In genomic region chr4:59363041-59363440, GRCm38 (mm10) we compare ENCODE assay signal across 8 mouse cellular contexts.
DNase-seq lines count a peak whose midpoint lies in the region; ATAC-seq lines count a peak whose summit lies in the region.

No protein-coding gene starts in this region.

- H3K36me3 ChIP-seq in embryonic facial prominence, embryonic 11.5 days (replicated peaks; ENCODE audit: control insufficient read depth, insufficient read depth, low read depth, low read length): no peaks in the 10 kb centered on the region
- H3K36me3 ChIP-seq in embryonic facial prominence, embryonic 10.5 days (replicated peaks): no peaks in the 10 kb centered on the region
- no peaks in the 10 kb centered on the region for H3K36me3 ChIP-seq in intestine, embryonic 14.5 days (ENCODE audit: control insufficient read depth, insufficient read depth, low read length)
- H3K36me3 ChIP-seq in liver, embryonic 12.5 days: peaks cover 52% of the 10 kb centered on the region
- H3K36me3 ChIP-seq in splenic B cell, adult 2 months (ENCODE audit: control insufficient read depth, insufficient read depth, low read length, poor library complexity, severe bottlenecking): peaks cover 2% of the 10 kb centered on the region

- 49% methylated on average over 9 of the region's 9 CpGs for WGBS in embryonic facial prominence, embryonic 11.5 days
- WGBS in embryonic facial prominence, embryonic 10.5 days: 56% methylated on average over 9 of the region's 9 CpGs
- 46% methylated on average over 9 of the region's 9 CpGs for WGBS in intestine, embryonic 14.5 days
- WGBS in liver, embryonic 12.5 days (ENCODE audit: insufficient replicate concordance): 51% methylated on average over 9 of the region's 9 CpGs

- no peaks in the 10 kb centered on the region for H3K27me3 ChIP-seq in embryonic facial prominence, embryonic 11.5 days (ENCODE audit: control insufficient read depth, insufficient read depth, low read length)
- no peaks in the 10 kb centered on the region for H3K27me3 ChIP-seq in embryonic facial prominence, embryonic 10.5 days (replicated peaks; ENCODE audit: low read depth, poor library complexity, severe bottlenecking)
- no peaks in the 10 kb centered on the region for H3K27me3 ChIP-seq in intestine, embryonic 14.5 days (replicated peaks; ENCODE audit: control insufficient read depth, insufficient read depth, low read length)
- H3K27me3 ChIP-seq in liver, embryonic 12.5 days (replicated peaks): no peaks in the 10 kb centered on the region
- no peaks in the 10 kb centered on the region for H3K27me3 ChIP-seq in splenic B cell, adult 2 months (ENCODE audit: control insufficient read depth, insufficient read depth, low read length, poor library complexity, severe bottlenecking)

- no peaks in the 10 kb centered on the region for H3K9me3 ChIP-seq in embryonic facial prominence, embryonic 11.5 days (replicated peaks; ENCODE audit: control insufficient read depth, low read length)
- H3K9me3 ChIP-seq in embryonic facial prominence, embryonic 10.5 days: no peaks in the 10 kb centered on the region
- no peaks in the 10 kb centered on the region for H3K9me3 ChIP-seq in intestine, embryonic 14.5 days (ENCODE audit: control insufficient read depth, low read length)
- no peaks in the 10 kb centered on the region for H3K9me3 ChIP-seq in liver, embryonic 12.5 days (replicated peaks)

- ATAC-seq in embryonic facial prominence, embryonic 11.5 days (replicated peaks; ENCODE audit: insufficient number of reproducible peaks, low FRiP score, low TSS enrichment, low read depth): no peak
- peak; percentile 31; the same call in 1 of the 2 replicates for ATAC-seq in intestine, embryonic 14.5 days (replicated peaks; ENCODE audit: low FRiP score, low TSS enrichment, low read depth)
- ATAC-seq in liver, embryonic 12.5 days: peak; percentile 37
- ATAC-seq in erythroid progenitor cell, adult 5-6 weeks (replicated peaks; ENCODE audit: low FRiP score, poor library complexity, severe bottlenecking): no peak
- ATAC-seq in cerebellum, adult (ENCODE audit: insufficient number of reproducible peaks, low FRiP score, low TSS enrichment): no peak

- peak; percentile 20 for DNase-seq in embryonic facial prominence, embryonic 11.5 days (ENCODE audit: low spot score)
- DNase-seq in embryonic facial prominence, embryonic 10.5 days (ENCODE audit: low spot score): no peak
- no peak for DNase-seq in intestine, embryonic 14.5 days (ENCODE audit: low spot score)
- peak; percentile 13 for DNase-seq in splenic B cell, adult 2 months (ENCODE audit: low read depth, low spot score)
- DNase-seq in cerebellum, adult 11-12 months: no peak

- no peak overlapping the region for H3K4me3 ChIP-seq in embryonic facial prominence, embryonic 11.5 days (ENCODE audit: low read depth, low read length)
- H3K4me3 ChIP-seq in embryonic facial prominence, embryonic 10.5 days: no peak overlapping the region
- H3K4me3 ChIP-seq in intestine, embryonic 14.5 days (ENCODE audit: low read depth, low read length): no peak overlapping the region
- H3K4me3 ChIP-seq in liver, embryonic 12.5 days: no peak overlapping the region

- H3K4me2 ChIP-seq in embryonic facial prominence, embryonic 11.5 days (ENCODE audit: low read depth, low read length): no peak overlapping the region
- no peak overlapping the region for H3K4me2 ChIP-seq in intestine, embryonic 14.5 days (ENCODE audit: low read length)
- H3K4me2 ChIP-seq in liver, embryonic 12.5 days: no peak overlapping the region

- no peak overlapping the region for H3K9ac ChIP-seq in embryonic facial prominence, embryonic 11.5 days (replicated peaks; ENCODE audit: low read length)
- H3K9ac ChIP-seq in intestine, embryonic 14.5 days (ENCODE audit: low read length): no peak overlapping the region
- H3K9ac ChIP-seq in liver, embryonic 12.5 days: no peak overlapping the region

- no peak overlapping the region for H3K27ac ChIP-seq in embryonic facial prominence, embryonic 11.5 days (replicated peaks; ENCODE audit: low read depth, low read length)
- H3K27ac ChIP-seq in embryonic facial prominence, embryonic 10.5 days (replicated peaks): no peak overlapping the region
- H3K27ac ChIP-seq in intestine, embryonic 14.5 days (ENCODE audit: low read depth): peak overlapping the region; percentile 43; the same call in 1 of the 2 replicates
- peak overlapping the region; percentile 43; the same call in 1 of the 2 replicates for H3K27ac ChIP-seq in liver, embryonic 12.5 days

- H3K4me1 ChIP-seq in embryonic facial prominence, embryonic 11.5 days (ENCODE audit: control insufficient read depth, insufficient read depth, low read length): no peaks in the 10 kb centered on the region
- peaks cover 13% of the 10 kb centered on the region for H3K4me1 ChIP-seq in embryonic facial prominence, embryonic 10.5 days
- H3K4me1 ChIP-seq in intestine, embryonic 14.5 days (replicated peaks; ENCODE audit: control insufficient read depth, insufficient read depth, low read length): peaks cover 20% of the 10 kb centered on the region
- peaks cover 37% of the 10 kb centered on the region for H3K4me1 ChIP-seq in liver, embryonic 12.5 days

Comparison
In these comparisons a context has a peak if more than half of its experiments do, and no peak if none do; other contexts are left out.
1. DNase-seq: peak in embryonic facial prominence, embryonic 11.5 days (single experiment) and splenic B cell, adult 2 months (single experiment); none in embryonic facial prominence, embryonic 10.5 days (single experiment), intestine, embryonic 14.5 days (single experiment) and cerebellum, adult 11-12 months (single experiment).
2. ATAC-seq: peak in intestine, embryonic 14.5 days (single experiment) and liver, embryonic 12.5 days (single experiment); none in embryonic facial prominence, embryonic 11.5 days (single experiment), erythroid progenitor cell, adult 5-6 weeks (single experiment) and cerebellum, adult (single experiment).
3. H3K27ac ChIP-seq: peak in intestine, embryonic 14.5 days (single experiment) and liver, embryonic 12.5 days (single experiment); none in embryonic facial prominence, embryonic 11.5 days (single experiment) and embryonic facial prominence, embryonic 10.5 days (single experiment).